Mouse (Mus musculus) lung, postnatal 4 days (tissue): Measurements from ENCODE around the gene Gm4312.
"Not testable (repeated sequence)": the region's sequence is repeated elsewhere in the genome, so short reads cannot be mapped to it uniquely, and the experiment has no call there.

Experiments
- DNase-seq, 2 experiments: peaks; one replicate each; pipeline ENCODE4 v3.0.0; 2021

Gene Gm4312

GRCm38 (mm10) chr10:100382460-100382859, at the start of gene Gm4312:
Gm4312 (minus strand) TSS chr10:100382560.
- DNase-seq = not testable (repeated sequence)

- no peak for DNase-seq
These were observed 45.2 kb upstream of the Gm4312 start for GRCm38 (mm10) chr10:100427592-100427991.

GRCm38 (mm10) chr10:100415566-100415965, 33.2 kb upstream of the Gm4312 start:
- DNase-seq = no peak

- not testable (repeated sequence) for DNase-seq
These were observed 19.9 kb upstream of the Gm4312 start for GRCm38 (mm10) chr10:100402301-100402700.

- DNase-seq = not testable (repeated sequence)
These were observed 21.3 kb downstream of the Gm4312 start, which contains the start of gene Gm4307 for GRCm38 (mm10) chr10:100361038-100361437. Gm4307 (plus strand) TSS chr10:100361338.

GRCm38 (mm10) chr10:100356841-100357240, 25.5 kb downstream of the Gm4312 start:
- peak; percentile 16 to 33 for DNase-seq

- not testable (repeated sequence) for DNase-seq
These were observed 31.6 kb downstream of the Gm4312 start, which contains the start of gene Gm4305 for GRCm38 (mm10) chr10:100350793-100351192. Gm4305 (plus strand) TSS chr10:100351093.

- DNase-seq = not testable (repeated sequence)
These were observed 36.7 kb downstream of the Gm4312 start, which contains the start of gene Gm4303 for GRCm38 (mm10) chr10:100345672-100346071. Gm4303 (plus strand) TSS chr10:100345972.

- not testable (repeated sequence) for DNase-seq
These were observed 41.8 kb downstream of the Gm4312 start, which contains the start of gene Gm4302 for GRCm38 (mm10) chr10:100340536-100340935. Gm4302 (plus strand) TSS chr10:100340836.

- DNase-seq = not testable (repeated sequence)
These were observed 47.0 kb downstream of the Gm4312 start, which contains the start of gene Gm4301 for GRCm38 (mm10) chr10:100335376-100335775. Gm4301 (plus strand) TSS chr10:100335676.
